Mouse (Mus musculus): ENCODE data around the gene Cep57. TPM values are rescaled to one million over a fixed set of nuclear protein-coding genes. Genes with fewer than 3 reads are reported as not detected.
"Not testable (repeated sequence)": the region's sequence is repeated elsewhere in the genome, so short reads cannot be mapped to it uniquely, and the experiment has no call there.

Gene Cep57
- polyA plus RNA-seq, 1 experiment from 2014 or later = 41.5 TPM

GRCm38 (mm10) chr9:13820774-13821173 lies 6.1 kb downstream of the Cep57 start:
- H3K27ac ChIP-seq (replicated peaks; ENCODE audit: low read depth, low read length) = no peak overlapping the region

GRCm38 (mm10) chr9:13818369-13818768 lies 8.5 kb downstream of the Cep57 start:
- Histone ChIP-seq H3K27ac (replicated peaks; ENCODE audit: low read depth, low read length) (no peak overlapping the region), H3K9me3 (ENCODE audit: control insufficient read depth, low read length) (no peaks in the 10 kb centered on the region), H3K4me1 (ENCODE audit: control insufficient read depth, insufficient read depth, low read length) (no peaks in the 10 kb centered on the region), H3K4me3 (ENCODE audit: low read depth, low read length) (no peak overlapping the region), H3K9ac (ENCODE audit: low read depth, low read length) (no peak overlapping the region), H3K4me2 (ENCODE audit: low read depth, low read length) (no peak overlapping the region), H3K27me3 (replicated peaks; ENCODE audit: control insufficient read depth, insufficient read depth, low read length) (no peaks in the 10 kb centered on the region), H3K36me3 (ENCODE audit: control insufficient read depth, insufficient read depth, low read length) (peaks cover 73% of the 10 kb centered on the region)
- no peak for ATAC-seq (ENCODE audit: low read depth)
- no peak for DNase-seq (ENCODE audit: low spot score)
- 90% methylated on average over 9 of the region's 9 CpGs for WGBS

More at GRCm38 (mm10) chr9:13820774-13821173, 6.1 kb downstream of the Cep57 start:
- Histone ChIP-seq H3K27me3 (replicated peaks; ENCODE audit: control insufficient read depth, insufficient read depth, low read length) (no peaks in the 10 kb centered on the region), H3K36me3 (ENCODE audit: control insufficient read depth, insufficient read depth, low read length) (peaks cover 58% of the 10 kb centered on the region), H3K4me2 (ENCODE audit: low read depth, low read length) (no peak overlapping the region), H3K4me1 (ENCODE audit: control insufficient read depth, insufficient read depth, low read length) (peaks cover 10% of the 10 kb centered on the region), H3K9ac (ENCODE audit: low read depth, low read length) (no peak overlapping the region), H3K9me3 (ENCODE audit: control insufficient read depth, low read length) (no peaks in the 10 kb centered on the region), H3K4me3 (ENCODE audit: low read depth, low read length) (no peak overlapping the region)
- DNase-seq (ENCODE audit: low spot score) (no peak), ATAC-seq (ENCODE audit: low read depth) (no peak)
- WGBS = 91% methylated on average over 3 of the region's 3 CpGs

- DNase-seq (ENCODE audit: low spot score) (peak; percentile 7), ATAC-seq (ENCODE audit: low read depth) (no peak)
- no peaks in the 10 kb centered on the region for H3K9me3 ChIP-seq (ENCODE audit: control insufficient read depth, low read length)
- no peaks in the 10 kb centered on the region for H3K4me1 ChIP-seq (ENCODE audit: control insufficient read depth, insufficient read depth, low read length)
- peaks cover 83% of the 10 kb centered on the region for H3K36me3 ChIP-seq (ENCODE audit: control insufficient read depth, insufficient read depth, low read length)
- no peak overlapping the region for H3K4me3 ChIP-seq (ENCODE audit: low read depth, low read length)
- H3K4me2 ChIP-seq (ENCODE audit: low read depth, low read length) = no peak overlapping the region
- no peaks in the 10 kb centered on the region for H3K27me3 ChIP-seq (replicated peaks; ENCODE audit: control insufficient read depth, insufficient read depth, low read length)
- H3K9ac ChIP-seq (ENCODE audit: low read depth, low read length) = no peak overlapping the region
- no peak overlapping the region for H3K27ac ChIP-seq (replicated peaks; ENCODE audit: low read depth, low read length)
These were observed 17.0 kb downstream of the Cep57 start for GRCm38 (mm10) chr9:13809937-13810336.

DNA sequence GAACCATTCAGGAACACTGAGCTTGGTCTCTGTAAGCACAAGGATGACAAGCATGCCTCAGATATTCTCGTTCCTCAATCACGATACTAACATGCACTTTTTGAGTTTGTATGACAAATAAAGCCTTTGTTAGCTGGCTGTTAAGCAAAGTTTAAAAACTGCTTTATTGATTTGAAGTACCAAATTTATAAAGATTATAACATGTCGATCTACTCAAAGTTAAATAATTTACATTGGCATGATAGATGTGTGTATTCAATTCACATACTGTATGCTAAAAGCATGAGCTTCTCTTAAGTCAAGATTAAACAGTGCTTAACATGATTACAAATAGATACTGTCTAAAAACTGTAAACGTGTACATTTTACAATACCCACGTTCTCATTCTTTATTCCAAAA lies 19.2 kb downstream of the Cep57 start:
- H3K4me2 ChIP-seq (ENCODE audit: low read depth, low read length) = no peak overlapping the region
- H3K36me3 ChIP-seq (ENCODE audit: control insufficient read depth, insufficient read depth, low read length) = peaks cover 89% of the 10 kb centered on the region
- no peaks in the 10 kb centered on the region for H3K27me3 ChIP-seq (replicated peaks; ENCODE audit: control insufficient read depth, insufficient read depth, low read length)
- WGBS = 89% methylated on average over 5 of the region's 5 CpGs
- ATAC-seq (ENCODE audit: low read depth) (no peak), DNase-seq (ENCODE audit: low spot score) (no peak)
- no peak overlapping the region for H3K27ac ChIP-seq (replicated peaks; ENCODE audit: low read depth, low read length)
- H3K4me3 ChIP-seq (ENCODE audit: low read depth, low read length) = no peak overlapping the region
- H3K9me3 ChIP-seq (ENCODE audit: control insufficient read depth, low read length) = no peaks in the 10 kb centered on the region
- no peaks in the 10 kb centered on the region for H3K4me1 ChIP-seq (ENCODE audit: control insufficient read depth, insufficient read depth, low read length)
- H3K9ac ChIP-seq (ENCODE audit: low read depth, low read length) = no peak overlapping the region

GRCm38 (mm10) chr9:13806854-13807253 lies 20.1 kb downstream of the Cep57 start:
- Histone ChIP-seq H3K4me2 (ENCODE audit: low read depth, low read length) (no peak overlapping the region), H3K4me1 (ENCODE audit: control insufficient read depth, insufficient read depth, low read length) (no peaks in the 10 kb centered on the region), H3K27me3 (replicated peaks; ENCODE audit: control insufficient read depth, insufficient read depth, low read length) (no peaks in the 10 kb centered on the region), H3K9ac (ENCODE audit: low read depth, low read length) (no peak overlapping the region), H3K4me3 (ENCODE audit: low read depth, low read length) (no peak overlapping the region), H3K9me3 (ENCODE audit: control insufficient read depth, low read length) (no peaks in the 10 kb centered on the region), H3K36me3 (ENCODE audit: control insufficient read depth, insufficient read depth, low read length) (peaks cover 86% of the 10 kb centered on the region), H3K27ac (replicated peaks; ENCODE audit: low read depth, low read length) (no peak overlapping the region)
- ATAC-seq (ENCODE audit: low read depth) (no peak), DNase-seq (ENCODE audit: low spot score) (no peak)
- WGBS = 89% methylated on average over 7 of the region's 7 CpGs

- no peaks in the 10 kb centered on the region for H3K27me3 ChIP-seq (replicated peaks; ENCODE audit: control insufficient read depth, insufficient read depth, low read length)
- 74% methylated on average over 1 of the region's 1 CpGs for WGBS
These were observed 22.4 kb downstream of the Cep57 start for GRCm38 (mm10) chr9:13804480-13804879.

DNA sequence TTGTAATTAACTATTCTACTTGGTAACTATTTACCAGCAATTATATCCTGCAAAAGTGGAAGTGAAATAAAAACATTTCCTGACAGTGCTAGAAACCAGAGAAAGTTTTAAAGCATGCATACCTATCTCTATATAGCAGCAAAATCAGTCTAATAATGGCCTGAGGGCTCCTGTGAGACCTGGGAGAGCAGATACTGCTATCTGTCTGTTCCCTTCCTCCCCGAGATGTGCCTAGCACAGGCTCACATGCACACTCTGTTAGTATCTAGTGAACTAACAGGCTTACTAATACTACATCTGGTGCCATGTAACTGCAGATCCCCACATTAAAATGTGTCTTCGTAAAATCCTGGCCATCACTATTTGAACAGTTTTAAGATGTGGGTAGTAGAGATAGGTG lies 32.2 kb downstream of the Cep57 start:
- peaks cover 59% of the 10 kb centered on the region for H3K36me3 ChIP-seq (ENCODE audit: control insufficient read depth, insufficient read depth, low read length)
- H3K4me2 ChIP-seq (ENCODE audit: low read depth, low read length) = no peak overlapping the region
- H3K9ac ChIP-seq (ENCODE audit: low read depth, low read length) = no peak overlapping the region
- no peaks in the 10 kb centered on the region for H3K9me3 ChIP-seq (ENCODE audit: control insufficient read depth, low read length)
- no peak overlapping the region for H3K4me3 ChIP-seq (ENCODE audit: low read depth, low read length)
- WGBS = 89% methylated on average over 2 of the region's 2 CpGs
- no peaks in the 10 kb centered on the region for H3K27me3 ChIP-seq (replicated peaks; ENCODE audit: control insufficient read depth, insufficient read depth, low read length)
- no peaks in the 10 kb centered on the region for H3K4me1 ChIP-seq (ENCODE audit: control insufficient read depth, insufficient read depth, low read length)
- no peak overlapping the region for H3K27ac ChIP-seq (replicated peaks; ENCODE audit: low read depth, low read length)
- ATAC-seq (ENCODE audit: low read depth) = no peak
- DNase-seq (ENCODE audit: low spot score) = no peak

More at GRCm38 (mm10) chr9:13804480-13804879, 22.4 kb downstream of the Cep57 start:
- DNase-seq (ENCODE audit: low spot score) = no peak
- no peaks in the 10 kb centered on the region for H3K9me3 ChIP-seq (ENCODE audit: control insufficient read depth, low read length)
- H3K36me3 ChIP-seq (ENCODE audit: control insufficient read depth, insufficient read depth, low read length) = peaks cover 80% of the 10 kb centered on the region
- no peak overlapping the region for H3K4me2 ChIP-seq (ENCODE audit: low read depth, low read length)
- ATAC-seq (ENCODE audit: low read depth) = no peak
- no peak overlapping the region for H3K4me3 ChIP-seq (ENCODE audit: low read depth, low read length)
- no peak overlapping the region for H3K9ac ChIP-seq (ENCODE audit: low read depth, low read length)
- H3K27ac ChIP-seq (replicated peaks; ENCODE audit: low read depth, low read length) = no peak overlapping the region
- H3K4me1 ChIP-seq (ENCODE audit: control insufficient read depth, insufficient read depth, low read length) = no peaks in the 10 kb centered on the region

GRCm38 (mm10) chr9:13794302-13794701 lies 32.6 kb downstream of the Cep57 start:
- H3K9me3 ChIP-seq (ENCODE audit: control insufficient read depth, low read length) = no peaks in the 10 kb centered on the region
- no peak overlapping the region for H3K27ac ChIP-seq (replicated peaks; ENCODE audit: low read depth, low read length)
- H3K36me3 ChIP-seq (ENCODE audit: control insufficient read depth, insufficient read depth, low read length) = peaks cover 59% of the 10 kb centered on the region
- no peak overlapping the region for H3K4me3 ChIP-seq (ENCODE audit: low read depth, low read length)
- no peak overlapping the region for H3K9ac ChIP-seq (ENCODE audit: low read depth, low read length)
- H3K4me1 ChIP-seq (ENCODE audit: control insufficient read depth, insufficient read depth, low read length) = no peaks in the 10 kb centered on the region
- DNase-seq (ENCODE audit: low spot score) (no peak), ATAC-seq (ENCODE audit: low read depth) (no peak)
- no peak overlapping the region for H3K4me2 ChIP-seq (ENCODE audit: low read depth, low read length)
- no peaks in the 10 kb centered on the region for H3K27me3 ChIP-seq (replicated peaks; ENCODE audit: control insufficient read depth, insufficient read depth, low read length)
- 77% methylated on average over 1 of the region's 1 CpGs for WGBS

DNA sequence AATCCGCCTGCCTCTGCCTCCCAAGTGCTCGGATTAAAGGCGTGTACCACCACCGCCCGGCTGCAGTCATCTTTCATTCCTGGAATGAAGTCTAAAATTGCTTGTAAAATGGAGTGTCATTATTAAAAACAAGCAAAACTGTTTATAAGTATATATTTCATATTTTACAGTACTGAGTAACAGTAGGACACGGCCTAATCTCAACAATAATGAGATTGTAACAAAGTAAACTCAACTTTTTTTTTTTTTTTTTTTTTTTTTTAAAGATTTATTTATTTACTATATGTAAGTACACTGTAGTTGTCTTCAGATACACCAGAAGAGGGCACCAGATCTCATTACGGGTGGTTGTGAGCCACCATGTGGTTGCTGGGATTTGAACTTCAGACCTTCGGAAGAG lies 36.0 kb downstream of the Cep57 start:
- not testable (repeated sequence) for H3K4me1 ChIP-seq (ENCODE audit: control insufficient read depth, insufficient read depth, low read length); H3K4me3 ChIP-seq (ENCODE audit: low read depth, low read length); DNase-seq (ENCODE audit: low spot score); H3K9me3 ChIP-seq (ENCODE audit: control insufficient read depth, low read length); H3K4me2 ChIP-seq (ENCODE audit: low read depth, low read length); H3K27me3 ChIP-seq (replicated peaks; ENCODE audit: control insufficient read depth, insufficient read depth, low read length); H3K9ac ChIP-seq (ENCODE audit: low read depth, low read length); ATAC-seq (ENCODE audit: low read depth); H3K27ac ChIP-seq (replicated peaks; ENCODE audit: low read depth, low read length)
- WGBS = 94% methylated on average over 7 of the region's 8 CpGs
- peaks cover 63% of the 10 kb centered on the region for H3K36me3 ChIP-seq (ENCODE audit: control insufficient read depth, insufficient read depth, low read length)
